Mouse (Mus musculus) gastrocnemius, postnatal 4 days (tissue): ENCODE results near the gene Commd4. TPM values are rescaled to one million over a fixed set of nuclear protein-coding genes. Genes with fewer than 3 reads are reported as not detected.
A peak's percentile ranks its signal among the peaks of the same experiment; 100 is the strongest.

Experiments
- DNase-seq, 2 experiments: peaks; one replicate each; pipeline ENCODE4 v3.0.0; 2021 to 2022; ENCODE audit warnings: low spot score in 2 of 2, mixed read lengths in 2 of 2
- total RNA-seq, 2 experiments: library from RNA; stranded (reverse); gene quantifications; 2 replicates each; pipeline ENCODE4 v1.2.3; 2021

The Commd4 gene
- total RNA-seq, 2 experiments from 2014 or later, result 38.8 to 40.9 TPM

GRCm38 (mm10) chr9:57143212-57143611, 14.9 kb downstream of the Commd4 start:
- DNase-seq, result no peak

- no peak for DNase-seq
Observed at GRCm38 (mm10) chr9:57141417-57142353, 16.4 kb downstream of the Commd4 start.

GRCm38 (mm10) chr9:57139571-57139970, 18.6 kb downstream of the Commd4 start:
- no peak for DNase-seq

GRCm38 (mm10) chr9:57139110-57139509, 19.0 kb downstream of the Commd4 start:
- DNase-seq, result no peak

GRCm38 (mm10) chr9:57138507-57138906, 19.6 kb downstream of the Commd4 start:
- DNase-seq, result no peak

- no peak for DNase-seq
Observed at GRCm38 (mm10) chr9:57137777-57138176, 20.4 kb downstream of the Commd4 start.

- no peak for DNase-seq
Observed at GRCm38 (mm10) chr9:57137246-57137645, 20.9 kb downstream of the Commd4 start.

- DNase-seq, result peak; percentile 84 to 95
Observed at GRCm38 (mm10) chr9:57130577-57131433, 27.3 kb downstream of the Commd4 start, which contains the start of gene Man2c1. Man2c1 (plus strand) TSS chr9:57130690.

- DNase-seq, result no peak
Observed at GRCm38 (mm10) chr9:57129641-57130040, 28.5 kb downstream of the Commd4 start.

GRCm38 (mm10) chr9:57117261-57117755, 40.8 kb downstream of the Commd4 start:
- no peak for DNase-seq

Other genes starting within 250 kb of the Commd4 start
- gene Snx33, start 230.0 kb downstream of the Commd4 start, total RNA-seq, result 10 to 100 TPM; 10.4 to 11.2 TPM
- gene Imp3, start 220.9 kb downstream of the Commd4 start, total RNA-seq, result 10 to 100 TPM; 50.3 to 53.7 TPM
- gene Snupn, start 207.5 kb downstream of the Commd4 start, total RNA-seq, result 1 to 10 TPM; 8.0 to 8.6 TPM
- 10 to 100 TPM; 21.8 to 22.2 TPM for gene Ptpn9, start 163.4 kb downstream of the Commd4 start, total RNA-seq
- 10 to 100 TPM; 37.6 to 39.4 TPM for gene Sin3a, start 86.3 kb downstream of the Commd4 start, total RNA-seq
- gene Man2c1, start 27.6 kb downstream of the Commd4 start, total RNA-seq, result 10 to 100 TPM; 67.1 to 81.6 TPM
- 1 to 10 TPM; 3.7 to 4.5 TPM for gene Neil1, start 10.0 kb downstream of the Commd4 start, total RNA-seq
- gene Trcg1, start 78.2 kb upstream of the Commd4 start, total RNA-seq, result not detected
- 10 to 100 TPM; 12.7 to 14.8 TPM for gene 1700017B05Rik, start 104.3 kb upstream of the Commd4 start, total RNA-seq